Mouse (Mus musculus): ENCODE measurements around the gene Umad1.

GRCm38 (mm10) chr6:8474820-8475219, 215.7 kb downstream of the Umad1 start:
- no peak for TF ChIP-seq CTCF (IDR thresholded peaks at IDR 0.05; ENCODE audit: borderline replicate concordance, extremely low read depth, insufficient read depth, insufficient read length)
- TF ChIP-seq POLR2A (IDR thresholded peaks at IDR 0.05; ENCODE audit: borderline replicate concordance, extremely low read depth, insufficient read depth, insufficient read length, poor library complexity, severe bottlenecking), result no peak

All from brain, embryonic 14.5 days (tissue).